Comparison of ENCODE assay signal across 20 mouse cellular contexts in genomic region chr6:113912753-113913152, GRCm38 (mm10).
A peak's percentile ranks its signal among the peaks of the same experiment; 100 is the strongest.
DNase-seq lines count a peak whose midpoint lies in the region; ATAC-seq lines count a peak whose summit lies in the region.
"Had no signal": no experiment of that assay in that cellular context is flagged by ENCODE, and none has a peak within 500 bp of the region (broad histone marks: within the 10 kb centered on the region; RNA-seq: fewer than 3 reads in every experiment).

No protein-coding gene starts in this region.

- peak; percentile 69 for ATAC-seq in frontal cortex, adult (ENCODE audit: low TSS enrichment)
- ATAC-seq in erythroblast, adult 5-6 weeks (replicated peaks; ENCODE audit: low FRiP score, poor library complexity, severe bottlenecking), result no peak
- ATAC-seq: activated CD4-positive, CD25-positive, alpha-beta regulatory T cell, adult 4 months; forebrain, embryonic 13.5 days; forebrain, embryonic 15.5 days; forebrain, postnatal 0 days; Patski had no signal

- no peak for DNase-seq in frontal cortex, postnatal 36 days (ENCODE audit: low spot score in 2 of 2)
- DNase-seq in A20 (ENCODE audit: low read depth, low spot score), result peak; percentile 25
- peak; percentile 52 for DNase-seq in brain, adult 2 months (ENCODE audit: low read depth, low spot score)
- DNase-seq in layer of hippocampus, postnatal 25 days (ENCODE audit: extremely low spot score in 1 of 2, low spot score in 1 of 2), result no peak
- DNase-seq: adrenal gland, adult 8-10 months; adrenal gland, postnatal 14 days; adrenal gland, postnatal 36 days; cerebellum, adult 11 months; cerebellum, adult 18-20 months; cerebellum, adult 8-10 months; cerebellum, postnatal 14 days; cerebellum, postnatal 36 days; embryo, embryonic 11 days; forebrain, postnatal 0 days had no signal

Comparison
In these comparisons a context has a peak if more than half of its experiments do, and no peak if none do; other contexts are left out.
1. DNase-seq: peak in A20 (single experiment) and brain, adult 2 months (single experiment); none in frontal cortex, postnatal 36 days (0 of 2) and layer of hippocampus, postnatal 25 days (0 of 2).